Mouse (Mus musculus): Measurements from ENCODE around the gene Ptpn1. TPM values are rescaled to one million over a fixed set of nuclear protein-coding genes. Genes with fewer than 3 reads are reported as not detected.
A peak's percentile ranks its signal among the peaks of the same experiment; 100 is the strongest.

Ptpn1 gene
- polyA plus RNA-seq, 1 experiment from 2014 or later = 22.4 TPM

DNA sequence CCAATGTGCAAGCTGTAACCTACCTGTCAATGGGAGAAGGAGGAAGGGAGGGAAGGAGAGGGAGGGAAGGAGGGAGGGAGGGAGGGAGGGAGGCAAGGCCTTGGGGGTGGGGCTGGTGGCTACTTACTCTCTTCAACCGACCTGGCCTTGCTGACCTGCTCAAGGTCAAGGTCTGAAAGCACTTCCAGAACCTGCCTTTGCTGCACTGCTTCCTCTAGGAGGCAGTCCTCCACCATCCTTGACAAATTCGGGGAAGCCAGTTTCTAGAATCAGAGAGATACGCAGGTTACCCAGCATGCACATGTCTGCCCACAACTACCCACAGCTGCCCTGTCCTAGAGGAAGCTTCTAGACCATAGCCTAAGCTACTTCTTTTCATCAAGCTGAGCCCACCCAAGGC, 53.1 kb downstream of the Ptpn1 start:
- no peak for ATAC-seq (ENCODE audit: low read depth)
- H3K36me3 ChIP-seq (ENCODE audit: control insufficient read depth, insufficient read depth) = no peaks in the 10 kb centered on the region
- H3K9me3 ChIP-seq (replicated peaks; ENCODE audit: control insufficient read depth, low read length) = no peaks in the 10 kb centered on the region
- no peak overlapping the region for H3K4me3 ChIP-seq (ENCODE audit: low read depth, low read length)
- H3K27me3 ChIP-seq (ENCODE audit: control insufficient read depth, insufficient read depth, low read depth, low read length) = no peaks in the 10 kb centered on the region
- no peak overlapping the region for H3K27ac ChIP-seq (ENCODE audit: low read length)
- 36% methylated on average over 3 of the region's 3 CpGs for WGBS (ENCODE audit: insufficient replicate concordance)
- no peak overlapping the region for H3K9ac ChIP-seq (ENCODE audit: low read depth, low read length)
- peaks cover 12% of the 10 kb centered on the region for H3K4me1 ChIP-seq (ENCODE audit: control insufficient read depth, low read depth, low read length)
- H3K4me2 ChIP-seq (ENCODE audit: low read depth, low read length) = no peak overlapping the region

DNA sequence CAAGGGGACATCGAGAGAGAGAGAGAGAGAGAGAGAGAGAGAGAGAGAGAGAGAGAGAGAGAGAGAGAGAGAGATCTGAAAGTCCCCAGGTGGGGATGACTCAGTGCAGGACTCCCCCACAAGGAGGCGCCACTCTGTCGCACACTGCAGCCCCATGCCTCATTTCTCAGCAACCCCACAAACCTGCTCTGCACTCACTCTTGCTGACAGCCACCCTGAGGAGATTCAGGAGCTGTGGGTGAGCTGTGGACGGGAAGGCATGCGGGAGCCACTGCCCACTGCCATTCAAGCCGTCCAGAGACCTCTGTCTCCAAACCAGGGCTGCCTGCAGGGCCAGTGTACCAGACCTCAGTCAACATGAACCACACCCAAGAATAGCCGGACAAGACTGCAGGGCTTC, 54.9 kb downstream of the Ptpn1 start:
- H3K9ac ChIP-seq (ENCODE audit: low read depth, low read length) = no peak overlapping the region
- H3K4me2 ChIP-seq (ENCODE audit: low read depth, low read length) = no peak overlapping the region
- no peak for ATAC-seq (ENCODE audit: low read depth)
- no peaks in the 10 kb centered on the region for H3K9me3 ChIP-seq (replicated peaks; ENCODE audit: control insufficient read depth, low read length)
- H3K27me3 ChIP-seq (ENCODE audit: control insufficient read depth, insufficient read depth, low read depth, low read length) = no peaks in the 10 kb centered on the region
- 20% methylated on average over 7 of the region's 7 CpGs for WGBS (ENCODE audit: insufficient replicate concordance)
- no peak overlapping the region for H3K4me3 ChIP-seq (ENCODE audit: low read depth, low read length)
- peaks cover 10% of the 10 kb centered on the region for H3K4me1 ChIP-seq (ENCODE audit: control insufficient read depth, low read depth, low read length)
- H3K36me3 ChIP-seq (ENCODE audit: control insufficient read depth, insufficient read depth) = no peaks in the 10 kb centered on the region
- H3K27ac ChIP-seq (ENCODE audit: low read length) = no peak overlapping the region

DNA sequence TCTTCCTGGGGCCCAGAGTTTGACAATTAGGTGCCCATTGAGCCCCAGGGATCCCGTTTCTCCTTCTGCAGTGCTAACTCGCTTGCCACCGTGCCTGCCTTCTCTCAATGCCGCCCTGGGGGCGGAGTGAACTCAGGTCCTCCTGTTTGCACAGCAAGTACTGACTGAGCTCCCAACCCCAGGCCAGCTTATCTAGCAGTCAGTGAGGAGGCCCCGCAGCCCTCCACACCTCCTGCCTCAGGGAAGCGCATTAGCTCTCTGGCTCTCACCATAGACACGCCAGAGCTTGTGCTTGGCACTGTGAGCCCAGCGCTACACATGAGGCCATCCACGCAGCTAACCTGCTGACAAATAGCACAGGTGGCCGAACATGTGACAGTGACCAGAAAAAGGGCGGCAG, 55.8 kb downstream of the Ptpn1 start:
- Histone ChIP-seq H3K4me3 (ENCODE audit: low read depth, low read length) (no peak overlapping the region), H3K9ac (ENCODE audit: low read depth, low read length) (0 out of 2 replicates have a peak overlapping the region, but pooled peaks have one; percentile 12), H3K27me3 (ENCODE audit: control insufficient read depth, insufficient read depth, low read depth, low read length) (no peaks in the 10 kb centered on the region), H3K27ac (ENCODE audit: low read length) (no peak overlapping the region), H3K9me3 (replicated peaks; ENCODE audit: control insufficient read depth, low read length) (no peaks in the 10 kb centered on the region), H3K4me2 (ENCODE audit: low read depth, low read length) (no peak overlapping the region), H3K4me1 (ENCODE audit: control insufficient read depth, low read depth, low read length) (peaks cover 10% of the 10 kb centered on the region), H3K36me3 (ENCODE audit: control insufficient read depth, insufficient read depth) (no peaks in the 10 kb centered on the region)
- ATAC-seq (ENCODE audit: low read depth) = peak; percentile 31; the same call in 1 of the 2 replicates
- 35% methylated on average over 12 of the region's 12 CpGs for WGBS (ENCODE audit: insufficient replicate concordance)

DNA sequence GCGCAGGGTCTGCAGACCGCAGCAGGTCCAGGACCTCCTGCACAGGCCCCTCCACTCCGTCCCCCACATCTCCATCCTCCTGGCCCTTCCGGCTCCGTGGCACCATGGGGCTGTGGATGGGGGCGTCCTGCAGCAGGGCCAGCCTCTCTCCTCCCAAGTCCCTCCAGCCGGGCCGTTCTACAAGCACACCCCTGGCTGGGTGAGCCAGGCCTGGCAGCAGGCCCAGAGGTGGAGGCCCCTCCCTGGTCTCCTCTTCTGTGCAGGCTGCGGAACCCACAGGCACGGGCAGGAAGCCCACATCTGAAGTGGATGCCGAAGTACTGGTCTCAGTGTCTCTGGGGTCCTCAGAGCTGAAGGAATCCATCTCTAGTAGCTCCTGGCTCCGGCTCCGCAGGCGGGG, 57.5 kb downstream of the Ptpn1 start:
- no peak overlapping the region for H3K27ac ChIP-seq (ENCODE audit: low read length)
- no peak for ATAC-seq (ENCODE audit: low read depth)
- 62% methylated on average over 14 of the region's 14 CpGs for WGBS (ENCODE audit: insufficient replicate concordance)

DNA sequence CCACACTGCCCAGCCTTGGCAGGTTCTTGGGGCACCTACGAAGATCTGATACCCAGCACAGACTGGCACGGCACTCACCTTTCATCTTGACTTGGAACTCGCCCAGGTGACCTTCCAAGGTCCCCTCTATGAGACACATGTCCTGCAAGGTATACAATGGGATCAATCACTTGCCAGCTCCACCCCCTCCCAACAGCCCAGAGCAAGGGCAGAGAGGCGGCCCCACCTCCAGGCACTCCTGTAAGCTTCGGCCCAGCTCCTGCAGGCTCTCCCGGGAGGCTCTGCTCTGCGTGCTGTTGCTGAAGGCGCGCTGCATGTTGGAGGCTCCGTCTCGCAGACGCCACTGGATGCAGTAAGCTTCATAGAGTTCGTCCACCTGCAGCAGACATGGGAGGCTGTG, 61.4 kb downstream of the Ptpn1 start:
- H3K9ac ChIP-seq (ENCODE audit: low read depth, low read length) = no peak overlapping the region
- H3K27ac ChIP-seq (ENCODE audit: low read length) = no peak overlapping the region
- H3K9me3 ChIP-seq (replicated peaks; ENCODE audit: control insufficient read depth, low read length) = no peaks in the 10 kb centered on the region
- no peak overlapping the region for H3K4me2 ChIP-seq (ENCODE audit: low read depth, low read length)
- no peaks in the 10 kb centered on the region for H3K27me3 ChIP-seq (ENCODE audit: control insufficient read depth, insufficient read depth, low read depth, low read length)
- no peak overlapping the region for H3K4me3 ChIP-seq (ENCODE audit: low read depth, low read length)
- no peaks in the 10 kb centered on the region for H3K4me1 ChIP-seq (ENCODE audit: control insufficient read depth, low read depth, low read length)
- WGBS (ENCODE audit: insufficient replicate concordance) = 61% methylated on average over 13 of the region's 13 CpGs
- no peaks in the 10 kb centered on the region for H3K36me3 ChIP-seq (ENCODE audit: control insufficient read depth, insufficient read depth)
- ATAC-seq (ENCODE audit: low read depth) = no peak

More for the DNA sequence above, 57.5 kb downstream of the Ptpn1 start:
- H3K4me3 ChIP-seq (ENCODE audit: low read depth, low read length) = no peak overlapping the region
- H3K4me1 ChIP-seq (ENCODE audit: control insufficient read depth, low read depth, low read length) = peaks cover 10% of the 10 kb centered on the region
- no peak overlapping the region for H3K9ac ChIP-seq (ENCODE audit: low read depth, low read length)
- H3K27me3 ChIP-seq (ENCODE audit: control insufficient read depth, insufficient read depth, low read depth, low read length) = no peaks in the 10 kb centered on the region
- no peak overlapping the region for H3K4me2 ChIP-seq (ENCODE audit: low read depth, low read length)
- H3K9me3 ChIP-seq (replicated peaks; ENCODE audit: control insufficient read depth, low read length) = no peaks in the 10 kb centered on the region
- no peaks in the 10 kb centered on the region for H3K36me3 ChIP-seq (ENCODE audit: control insufficient read depth, insufficient read depth)

DNA sequence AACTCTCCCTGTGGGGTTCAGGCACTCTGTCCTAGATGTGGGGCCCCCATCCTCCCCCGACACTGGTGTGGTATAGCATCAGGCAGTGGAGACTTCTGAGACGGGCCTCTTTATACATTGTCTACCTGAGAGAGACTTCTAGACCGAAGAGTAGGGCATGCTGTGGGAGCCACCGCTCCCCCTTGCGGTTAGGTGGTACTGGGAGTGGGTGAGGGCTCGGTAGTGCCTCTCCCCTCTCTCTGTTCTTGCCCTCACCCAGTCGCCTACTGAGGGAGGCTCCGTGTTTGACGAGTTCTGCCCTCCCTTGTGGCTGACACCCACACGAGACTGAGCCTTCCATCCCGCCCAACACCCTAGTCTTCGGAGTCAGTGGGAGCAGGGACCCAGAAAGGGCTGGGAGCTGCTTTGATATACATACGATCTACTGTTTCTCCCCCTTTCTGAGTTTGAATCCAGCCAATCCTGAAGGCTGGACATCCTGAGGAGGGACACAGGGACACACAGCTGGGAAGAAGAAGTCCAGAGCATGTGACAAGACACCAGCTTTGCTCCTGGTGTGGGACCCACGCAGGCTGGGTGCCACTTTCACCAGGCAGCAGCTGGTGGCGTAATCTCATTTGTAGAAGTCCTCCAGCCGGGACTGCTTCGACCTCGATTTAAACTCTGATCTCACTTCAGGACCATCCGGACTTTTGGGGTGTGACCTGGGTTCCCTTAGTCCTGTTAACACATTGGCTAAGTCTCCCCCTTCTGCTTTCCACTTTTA, 64.2 kb downstream of the Ptpn1 start:
- no peaks in the 10 kb centered on the region for H3K4me1 ChIP-seq (ENCODE audit: control insufficient read depth, low read depth, low read length)
- ATAC-seq (ENCODE audit: low read depth) = no peak
- H3K4me2 ChIP-seq (ENCODE audit: low read depth, low read length) = no peak overlapping the region
- no peaks in the 10 kb centered on the region for H3K9me3 ChIP-seq (replicated peaks; ENCODE audit: control insufficient read depth, low read length)
- no peak overlapping the region for H3K9ac ChIP-seq (ENCODE audit: low read depth, low read length)
- no peak overlapping the region for H3K27ac ChIP-seq (ENCODE audit: low read length)
- WGBS (ENCODE audit: insufficient replicate concordance) = 45% methylated on average over 19 of the region's 19 CpGs
- no peaks in the 10 kb centered on the region for H3K36me3 ChIP-seq (ENCODE audit: control insufficient read depth, insufficient read depth)
- H3K4me3 ChIP-seq (ENCODE audit: low read depth, low read length) = no peak overlapping the region
- no peaks in the 10 kb centered on the region for H3K27me3 ChIP-seq (ENCODE audit: control insufficient read depth, insufficient read depth, low read depth, low read length)

DNA sequence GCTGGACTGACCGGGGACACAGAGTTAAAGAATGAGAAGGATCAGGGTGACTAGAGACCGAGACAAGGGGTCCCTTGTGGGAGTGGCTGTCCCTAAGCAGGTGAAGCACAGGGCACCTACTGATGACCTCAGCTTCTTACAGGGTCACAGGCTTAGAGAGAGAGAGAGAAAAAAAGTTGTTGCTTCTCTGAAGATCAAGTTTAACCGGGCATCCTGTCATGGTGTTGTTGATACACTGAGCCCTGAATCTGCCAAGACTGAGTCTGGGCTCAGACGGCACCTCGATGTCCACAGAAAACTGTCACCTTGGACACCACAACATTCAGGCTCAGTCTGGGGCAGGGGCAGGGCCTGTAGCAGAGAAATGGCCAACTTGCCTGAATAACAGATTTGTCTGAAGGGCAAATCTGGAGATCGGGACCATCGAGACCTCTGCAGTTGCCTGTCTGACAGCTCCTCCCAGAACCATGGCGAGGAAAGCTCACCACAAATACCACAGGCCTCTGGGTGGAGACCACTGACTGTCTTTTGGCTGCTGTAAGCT, 64.9 kb downstream of the Ptpn1 start:
- H3K27me3 ChIP-seq (ENCODE audit: control insufficient read depth, insufficient read depth, low read depth, low read length) = no peaks in the 10 kb centered on the region
- no peak overlapping the region for H3K9ac ChIP-seq (ENCODE audit: low read depth, low read length)
- H3K4me3 ChIP-seq (ENCODE audit: low read depth, low read length) = no peak overlapping the region
- ATAC-seq (ENCODE audit: low read depth) = no peak
- no peaks in the 10 kb centered on the region for H3K4me1 ChIP-seq (ENCODE audit: control insufficient read depth, low read depth, low read length)
- no peaks in the 10 kb centered on the region for H3K36me3 ChIP-seq (ENCODE audit: control insufficient read depth, insufficient read depth)
- no peak overlapping the region for H3K4me2 ChIP-seq (ENCODE audit: low read depth, low read length)
- no peak overlapping the region for H3K27ac ChIP-seq (ENCODE audit: low read length)
- no peaks in the 10 kb centered on the region for H3K9me3 ChIP-seq (replicated peaks; ENCODE audit: control insufficient read depth, low read length)
- WGBS (ENCODE audit: insufficient replicate concordance) = 37% methylated on average over 8 of the region's 8 CpGs

DNA sequence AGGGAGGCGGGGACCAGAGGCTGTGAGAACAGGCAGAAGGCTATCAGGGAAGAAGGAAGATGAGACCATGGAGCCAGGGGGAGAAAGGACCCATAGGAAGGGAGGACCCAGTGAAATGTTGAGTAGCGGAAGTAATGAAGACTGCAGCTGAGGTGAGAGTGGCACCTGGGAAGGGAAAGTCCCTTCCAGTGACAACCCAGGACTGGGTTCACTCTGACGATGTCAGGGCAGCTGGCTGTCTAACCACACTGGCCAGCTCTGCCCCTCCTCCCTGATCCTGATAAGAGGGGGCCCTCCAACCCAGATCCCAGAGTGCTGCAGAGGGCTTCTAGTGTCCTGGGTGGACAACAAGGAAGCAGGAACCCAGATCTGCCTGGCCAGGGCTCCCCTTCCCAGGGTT, 65.7 kb downstream of the Ptpn1 start:
- no peaks in the 10 kb centered on the region for H3K36me3 ChIP-seq (ENCODE audit: control insufficient read depth, insufficient read depth)
- ATAC-seq (ENCODE audit: low read depth) = no peak
- no peak overlapping the region for H3K4me2 ChIP-seq (ENCODE audit: low read depth, low read length)
- no peaks in the 10 kb centered on the region for H3K27me3 ChIP-seq (ENCODE audit: control insufficient read depth, insufficient read depth, low read depth, low read length)
- H3K4me3 ChIP-seq (ENCODE audit: low read depth, low read length) = no peak overlapping the region
- H3K4me1 ChIP-seq (ENCODE audit: control insufficient read depth, low read depth, low read length) = no peaks in the 10 kb centered on the region
- H3K9me3 ChIP-seq (replicated peaks; ENCODE audit: control insufficient read depth, low read length) = no peaks in the 10 kb centered on the region
- 28% methylated on average over 3 of the region's 3 CpGs for WGBS (ENCODE audit: insufficient replicate concordance)
- H3K27ac ChIP-seq (ENCODE audit: low read length) = no peak overlapping the region
- no peak overlapping the region for H3K9ac ChIP-seq (ENCODE audit: low read depth, low read length)

DNA sequence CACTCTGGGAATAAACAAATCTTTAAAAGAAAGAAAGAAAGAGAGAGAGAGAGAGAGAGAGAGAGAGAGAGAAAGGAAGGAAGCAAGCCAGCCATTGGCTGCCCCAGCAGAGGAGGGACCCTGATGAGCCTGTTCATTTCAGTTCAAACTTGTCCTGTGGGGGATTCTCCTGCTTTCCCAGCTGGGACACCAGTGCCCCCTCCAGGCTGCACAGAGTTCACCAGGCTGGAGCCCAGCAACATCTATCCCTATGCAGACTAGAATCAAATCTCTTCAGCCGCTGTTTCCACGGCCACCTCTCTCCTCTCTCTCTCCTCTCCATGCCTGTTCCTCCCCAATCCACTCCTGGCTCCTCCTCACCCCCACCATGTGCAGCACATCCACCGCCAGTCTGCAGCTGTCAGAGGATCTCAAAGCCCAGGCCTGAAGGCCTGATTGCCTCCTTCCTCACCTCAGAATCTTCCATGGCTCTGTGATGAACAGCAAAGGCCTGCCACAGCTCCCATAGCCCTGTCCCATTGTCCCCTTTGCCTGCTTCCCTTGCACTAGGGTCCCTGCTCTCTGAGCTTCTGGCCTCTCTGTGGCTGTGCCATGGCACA, 67.4 kb downstream of the Ptpn1 start:
- H3K4me1 ChIP-seq (ENCODE audit: control insufficient read depth, low read depth, low read length) = no peaks in the 10 kb centered on the region
- WGBS (ENCODE audit: insufficient replicate concordance) = 57% methylated on average over 3 of the region's 3 CpGs
- no peak overlapping the region for H3K4me3 ChIP-seq (ENCODE audit: low read depth, low read length)
- H3K4me2 ChIP-seq (ENCODE audit: low read depth, low read length) = no peak overlapping the region
- H3K27ac ChIP-seq (ENCODE audit: low read length) = no peak overlapping the region
- H3K9me3 ChIP-seq (replicated peaks; ENCODE audit: control insufficient read depth, low read length) = no peaks in the 10 kb centered on the region
- no peaks in the 10 kb centered on the region for H3K36me3 ChIP-seq (ENCODE audit: control insufficient read depth, insufficient read depth)
- ATAC-seq (ENCODE audit: low read depth) = no peak
- no peaks in the 10 kb centered on the region for H3K27me3 ChIP-seq (ENCODE audit: control insufficient read depth, insufficient read depth, low read depth, low read length)
- no peak overlapping the region for H3K9ac ChIP-seq (ENCODE audit: low read depth, low read length)
